Mouse (Mus musculus): Measurements from ENCODE around the gene Lmntd2.

DNA sequence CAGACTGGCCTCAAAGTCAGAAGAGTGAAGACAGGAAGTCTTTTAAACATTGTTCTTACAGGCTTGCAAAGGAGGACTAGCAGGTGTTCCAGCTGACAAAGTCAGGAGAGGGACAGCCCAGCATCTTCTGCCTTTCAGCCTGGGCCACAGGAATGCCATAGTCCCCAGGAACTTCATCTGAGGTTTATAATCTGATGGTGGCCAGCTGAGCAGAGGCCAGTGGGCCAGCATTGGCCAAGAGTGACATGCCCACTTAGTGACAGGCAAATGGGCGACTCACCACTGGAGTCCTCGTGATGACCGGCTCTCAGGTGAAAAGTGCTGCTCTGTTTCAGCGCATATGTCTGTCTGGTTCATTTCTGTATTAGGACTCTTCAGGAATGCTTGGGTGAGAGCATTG, 16.7 kb upstream of the Lmntd2 start:
- TF ChIP-seq EP300 (IDR thresholded peaks at IDR 0.05; ENCODE audit: insufficient read depth, low read depth, low read length): no peak
- TF ChIP-seq POLR2A (IDR thresholded peaks at IDR 0.05; ENCODE audit: insufficient read depth, low read length): no peak
